Mouse (Mus musculus) liver, postnatal 0 days (tissue): ENCODE data around the gene Bpifa3. TPM values are rescaled to one million over a fixed set of nuclear protein-coding genes. Genes with fewer than 3 reads are reported as not detected.
"Not testable (repeated sequence)": the region's sequence is repeated elsewhere in the genome, so short reads cannot be mapped to it uniquely, and the experiment has no call there.

Experiments used
- ATAC-seq: fragments of 200-750 bp; cut with Nextera tagmentation; 2 replicates; pipeline ENCODE4 v1.8.0; 2017; ENCODE audit warnings: mild to moderate bottlenecking, moderate library complexity
- DNase-seq: peaks from one replicate; pipeline ENCODE4 v3.0.0-alpha.2; 2016
- H3K27ac ChIP-seq: fragments of 300-500 bp; sonication (generic); 2 replicates; pipeline ENCODE4 v1.5.1; 2014; ENCODE audit warnings: antibody characterized with exemption, moderate library complexity, mild to moderate bottlenecking, low read depth
- H3K27me3 ChIP-seq: fragments of 300-500 bp; sonication (generic); 2 replicates; pipeline ENCODE4 v1.6.1; 2014; ENCODE audit warnings: low read length, control low read depth, mixed read lengths; ENCODE audit not compliant: insufficient read depth
- H3K36me3 ChIP-seq: fragments of 300-500 bp; sonication (generic); replicated peaks from 2 replicates; pipeline ENCODE4 v1.6.1; 2014; ENCODE audit warnings: mild to moderate bottlenecking, control low read depth, low read length, moderate library complexity, mixed read lengths; ENCODE audit not compliant: insufficient read depth
- H3K4me1 ChIP-seq: fragments of 300-500 bp; sonication (generic); 2 replicates; pipeline ENCODE4 v1.6.1; 2014; ENCODE audit warnings: antibody characterized with exemption, mild to moderate bottlenecking, control low read depth; ENCODE audit not compliant: insufficient read depth
- H3K4me2 ChIP-seq: fragments of 300-500 bp; sonication (generic); 2 replicates; pipeline ENCODE4 v1.6.1; 2014; ENCODE audit warnings: low read depth, mild to moderate bottlenecking, low read length, moderate library complexity, mixed read lengths
- H3K4me3 ChIP-seq: fragments of 300-500 bp; sonication (generic); 2 replicates; pipeline ENCODE4 v1.5.1; 2014; ENCODE audit warnings: low read depth, low read length
- H3K9ac ChIP-seq: fragments of 300-500 bp; sonication (generic); replicated peaks from 2 replicates; pipeline ENCODE4 v1.6.1; 2014; ENCODE audit warnings: mild to moderate bottlenecking, moderate library complexity
- H3K9me3 ChIP-seq: fragments of 300-500 bp; sonication (generic); 2 replicates; pipeline ENCODE4 v1.6.1; 2016; ENCODE audit warnings: mild to moderate bottlenecking, control low read depth, low read length, mixed read lengths
- CTCF ChIP-seq: sonication (generic); IDR thresholded peaks from 2 replicates; pipeline ENCODE4 v1.5.1; 2016; ENCODE audit warnings: antibody characterized with exemption, low read depth
- EP300 ChIP-seq: IDR thresholded peaks from 2 replicates; pipeline ENCODE4 v1.6.1; 2016; ENCODE audit warnings: antibody characterized with exemption, low read depth, mild to moderate bottlenecking
- WGBS: fragments of 180-500 bp; shearing (Covaris S2); extraction: QIAGEN DNeasy Blood & Tissue Kit; methylation state at CpG from one replicate; pipeline ENCODE4 v1.1.7; 2014; ENCODE audit not compliant: insufficient replicate concordance; 5-methylcytosine and 5-hydroxymethylcytosine counted together
- polyA plus RNA-seq: library from polyadenylated mRNA; unstranded; fragments of >200 nt; fragmentation: Nextera tagmentation; extraction: Ambion mirVana; gene quantifications from 2 replicates; pipeline ENCODE4 v1.2.1, GENCODE M21; 2015

The Bpifa3 gene
- polyA plus RNA-seq, 1 experiment from 2014 or later, result not detected

DNA sequence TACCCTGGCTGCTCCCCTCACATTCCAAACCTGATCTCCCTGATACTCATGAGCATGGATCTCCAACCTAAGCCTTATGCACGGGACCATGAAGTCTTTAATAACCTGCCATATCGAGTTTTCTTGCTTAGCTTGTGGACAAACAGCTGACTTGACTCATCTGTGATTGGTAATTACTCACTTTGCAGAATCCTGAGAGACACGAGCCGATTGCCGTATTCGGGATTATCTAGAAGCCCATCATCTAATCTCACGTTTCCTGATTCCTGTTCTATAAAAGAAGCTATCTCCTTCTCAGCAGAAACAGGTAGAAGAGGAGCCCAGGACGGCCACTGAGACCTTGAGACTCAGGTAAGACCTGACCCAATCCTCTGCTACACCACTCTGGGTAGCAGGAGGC lies 32.2 kb downstream of the Bpifa3 start, which contains the start of gene Bpifa5:
Gene Bpifa5 (plus strand): TSS at position 301 of the 400 bp plus-strand sequence.
- Histone ChIP-seq H3K4me3 (no peak within 1 kb of the TSS), H3K36me3 (no peaks in the 10 kb centered on the region), H3K4me1 (0 out of 2 replicates have a peak, but pooled peaks cover 3% of the 10 kb centered on the region), H3K9me3 (peaks cover 13% of the 10 kb centered on the region; the same call in 1 of the 2 replicates), H3K27me3 (no peaks in the 10 kb centered on the region), H3K4me2 (no peak within 1 kb of the TSS), H3K9ac (no peak within 1 kb of the TSS), H3K27ac (no peak within 1 kb of the TSS)
- TF ChIP-seq CTCF, result no peak
- TF ChIP-seq EP300, result no peak
- no peak for ATAC-seq
- WGBS, result 81% methylated on average over 8 of the region's 8 CpGs
- no peak for DNase-seq

DNA sequence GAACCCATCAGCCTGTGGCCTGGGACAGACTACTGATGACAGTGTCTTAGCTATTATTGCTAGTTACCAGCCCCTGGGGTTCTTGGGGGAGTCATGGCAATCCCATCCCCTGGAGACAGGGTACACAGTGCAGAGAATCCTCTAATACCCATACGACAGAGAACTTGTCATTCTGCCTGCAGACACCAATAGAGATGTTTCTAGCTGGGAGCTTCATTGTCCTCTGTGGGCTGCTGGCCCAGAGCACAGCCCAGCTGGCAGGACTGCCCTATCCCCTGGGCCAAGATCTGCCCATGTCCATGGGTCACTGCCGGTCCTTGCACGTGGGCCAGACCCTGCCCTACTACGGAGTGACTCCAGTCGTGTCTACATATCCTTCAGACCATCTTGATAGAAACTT lies 33.2 kb downstream of the Bpifa3 start:
- DNase-seq, result no peak
- 81% methylated on average over 5 of the region's 5 CpGs for WGBS
- H3K27ac ChIP-seq, result no peak overlapping the region
- H3K4me2 ChIP-seq, result no peak overlapping the region
- H3K9me3 ChIP-seq, result peaks cover 13% of the 10 kb centered on the region; the same call in 1 of the 2 replicates
- H3K27me3 ChIP-seq, result no peaks in the 10 kb centered on the region
- H3K4me3 ChIP-seq, result no peak overlapping the region
- H3K4me1 ChIP-seq, result 0 out of 2 replicates have a peak, but pooled peaks cover 3% of the 10 kb centered on the region
- no peak for TF ChIP-seq CTCF
- no peak for TF ChIP-seq EP300
- H3K9ac ChIP-seq, result no peak overlapping the region
- no peaks in the 10 kb centered on the region for H3K36me3 ChIP-seq
- ATAC-seq, result no peak

DNA sequence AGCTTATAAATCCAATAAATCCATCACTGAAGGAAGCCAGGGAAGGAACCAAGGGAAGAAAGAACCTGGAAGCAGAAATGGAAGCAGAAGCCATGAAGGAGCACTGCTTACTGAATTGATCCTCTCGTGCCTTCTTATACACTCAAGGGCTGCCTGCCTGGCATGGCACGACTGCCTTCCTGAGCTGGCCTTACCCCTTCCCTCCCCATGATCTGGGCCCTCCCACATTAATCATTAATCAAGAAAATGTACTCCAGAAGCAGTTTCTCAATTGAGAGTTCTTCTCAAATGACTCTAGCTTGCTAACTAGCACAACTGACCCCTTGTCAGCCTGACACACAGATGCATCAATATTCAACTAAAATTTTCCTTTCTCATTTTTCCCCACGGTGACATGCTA lies 39.0 kb downstream of the Bpifa3 start:
- Histone ChIP-seq H3K4me1 (0 out of 2 replicates have a peak, but pooled peaks cover 3% of the 10 kb centered on the region), H3K4me3 (no peak overlapping the region), H3K9ac (no peak overlapping the region), H3K9me3 (no peaks in the 10 kb centered on the region), H3K27ac (no peak overlapping the region), H3K27me3 (no peaks in the 10 kb centered on the region), H3K4me2 (no peak overlapping the region), H3K36me3 (no peaks in the 10 kb centered on the region)
- TF ChIP-seq CTCF (no peak), EP300 (no peak)
- ATAC-seq, result no peak
- WGBS, result 48% methylated on average over 3 of the region's 3 CpGs
- DNase-seq, result no peak

DNA sequence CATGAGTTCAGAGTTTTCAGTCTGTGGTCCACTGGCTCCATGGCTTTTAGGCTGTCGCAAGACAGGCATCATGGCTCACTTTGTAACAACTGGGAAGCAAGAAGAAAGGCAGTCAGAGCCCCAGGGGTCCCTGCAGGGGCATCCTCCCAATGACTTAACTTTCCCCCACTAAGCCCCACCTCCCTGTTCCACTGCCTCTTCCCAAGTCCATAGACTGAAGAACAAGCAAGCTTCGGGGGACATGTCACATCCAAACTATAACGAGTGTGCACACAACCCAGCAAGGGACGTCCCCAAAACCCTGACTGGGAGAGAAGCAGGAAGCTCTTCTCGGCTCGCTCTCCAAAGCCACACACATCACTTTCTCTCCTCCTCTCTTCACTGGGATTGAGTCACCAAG lies 41.5 kb downstream of the Bpifa3 start:
- Histone ChIP-seq H3K4me1 (no peaks in the 10 kb centered on the region), H3K27ac (no peak overlapping the region), H3K9me3 (no peaks in the 10 kb centered on the region), H3K27me3 (no peaks in the 10 kb centered on the region), H3K4me2 (no peak overlapping the region), H3K9ac (no peak overlapping the region), H3K4me3 (no peak overlapping the region), H3K36me3 (no peaks in the 10 kb centered on the region)
- TF ChIP-seq EP300, result no peak
- no peak for TF ChIP-seq CTCF
- WGBS, result 65% methylated on average over 6 of the region's 6 CpGs
- ATAC-seq (no peak), DNase-seq (no peak)

DNA sequence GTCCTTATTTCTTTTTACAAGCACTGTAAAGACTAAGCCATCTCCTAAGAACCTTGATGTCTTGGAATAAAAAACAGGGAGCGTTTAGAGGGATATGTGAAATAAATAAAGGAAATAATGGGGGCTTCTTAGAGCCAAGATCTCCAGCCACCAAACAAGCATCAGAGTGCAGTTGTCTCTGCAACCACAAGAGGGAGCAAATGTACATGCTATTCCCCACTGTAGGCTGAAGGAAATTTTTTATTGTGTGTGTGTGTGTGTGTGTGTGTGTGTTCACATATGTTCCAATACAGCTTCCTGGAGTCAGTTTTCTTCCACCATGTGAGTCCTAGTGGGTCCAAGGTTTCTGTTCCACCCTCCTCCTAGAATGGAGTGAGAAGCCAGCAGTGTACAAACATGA lies 43.2 kb downstream of the Bpifa3 start:
- ATAC-seq, result no peak
- Histone ChIP-seq H3K9ac (no peak overlapping the region), H3K27ac (no peak overlapping the region), H3K4me1 (no peaks in the 10 kb centered on the region), H3K27me3 (no peaks in the 10 kb centered on the region), H3K4me2 (no peak overlapping the region), H3K9me3 (no peaks in the 10 kb centered on the region), H3K4me3 (no peak overlapping the region), H3K36me3 (no peaks in the 10 kb centered on the region)
- peak; percentile 24 for DNase-seq
- WGBS, result 22% methylated on average over 1 of the region's 1 CpGs
- TF ChIP-seq EP300 (no peak), CTCF (peak; percentile 74)

DNA sequence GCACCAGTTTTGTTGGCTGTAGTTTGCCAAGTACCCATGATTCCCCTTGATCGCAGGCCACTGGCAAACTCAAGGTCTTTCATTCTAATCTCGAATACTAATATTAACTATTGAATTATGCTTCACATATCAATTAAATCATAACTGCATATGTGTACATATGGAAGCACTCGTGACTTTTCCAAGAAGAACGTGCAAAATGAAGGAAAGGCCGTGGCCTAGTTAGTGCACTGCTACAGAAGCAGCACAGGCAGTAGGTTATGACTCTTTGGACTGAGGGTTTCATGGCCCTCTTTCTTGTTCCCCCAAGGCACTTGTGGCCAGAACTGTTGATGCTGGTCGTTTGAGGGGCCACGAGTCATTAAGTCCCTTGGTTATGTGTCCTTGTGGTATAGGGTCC lies 51.8 kb downstream of the Bpifa3 start:
- WGBS, result 71% methylated on average over 7 of the region's 7 CpGs
- ATAC-seq, H3K4me3 ChIP-seq, DNase-seq, H3K4me2 ChIP-seq, H3K9me3 ChIP-seq, H3K36me3 ChIP-seq, H3K9ac ChIP-seq, H3K27ac ChIP-seq, H3K27me3 ChIP-seq, H3K4me1 ChIP-seq: not testable (repeated sequence)

DNA sequence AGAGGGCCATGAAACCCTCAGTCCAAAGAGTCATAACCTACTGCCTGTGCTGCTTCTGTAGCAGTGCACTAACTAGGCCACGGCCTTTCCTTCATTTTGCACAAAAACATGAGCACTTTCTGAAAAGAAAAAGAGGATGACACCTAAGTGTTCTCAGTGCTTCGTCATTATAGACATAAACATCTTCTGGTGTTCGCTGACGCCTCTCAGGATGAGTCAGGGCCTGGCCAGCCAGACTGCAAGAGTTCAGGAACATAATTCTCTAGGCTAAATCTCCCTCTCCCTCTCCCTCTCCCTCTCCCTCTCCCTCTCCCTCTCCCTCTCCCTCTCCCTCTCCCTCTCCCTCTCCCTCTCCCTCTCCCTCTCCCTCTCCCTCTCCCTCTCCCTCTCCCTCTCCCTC lies 52.9 kb downstream of the Bpifa3 start:
- H3K4me1 ChIP-seq, H3K27ac ChIP-seq, H3K9ac ChIP-seq, H3K4me3 ChIP-seq, H3K4me2 ChIP-seq, H3K27me3 ChIP-seq, H3K36me3 ChIP-seq, ATAC-seq, H3K9me3 ChIP-seq, DNase-seq: not testable (repeated sequence)
- 78% methylated on average over 4 of the region's 4 CpGs for whole genome bisulfite sequencing
